In the genomic region with DNA sequence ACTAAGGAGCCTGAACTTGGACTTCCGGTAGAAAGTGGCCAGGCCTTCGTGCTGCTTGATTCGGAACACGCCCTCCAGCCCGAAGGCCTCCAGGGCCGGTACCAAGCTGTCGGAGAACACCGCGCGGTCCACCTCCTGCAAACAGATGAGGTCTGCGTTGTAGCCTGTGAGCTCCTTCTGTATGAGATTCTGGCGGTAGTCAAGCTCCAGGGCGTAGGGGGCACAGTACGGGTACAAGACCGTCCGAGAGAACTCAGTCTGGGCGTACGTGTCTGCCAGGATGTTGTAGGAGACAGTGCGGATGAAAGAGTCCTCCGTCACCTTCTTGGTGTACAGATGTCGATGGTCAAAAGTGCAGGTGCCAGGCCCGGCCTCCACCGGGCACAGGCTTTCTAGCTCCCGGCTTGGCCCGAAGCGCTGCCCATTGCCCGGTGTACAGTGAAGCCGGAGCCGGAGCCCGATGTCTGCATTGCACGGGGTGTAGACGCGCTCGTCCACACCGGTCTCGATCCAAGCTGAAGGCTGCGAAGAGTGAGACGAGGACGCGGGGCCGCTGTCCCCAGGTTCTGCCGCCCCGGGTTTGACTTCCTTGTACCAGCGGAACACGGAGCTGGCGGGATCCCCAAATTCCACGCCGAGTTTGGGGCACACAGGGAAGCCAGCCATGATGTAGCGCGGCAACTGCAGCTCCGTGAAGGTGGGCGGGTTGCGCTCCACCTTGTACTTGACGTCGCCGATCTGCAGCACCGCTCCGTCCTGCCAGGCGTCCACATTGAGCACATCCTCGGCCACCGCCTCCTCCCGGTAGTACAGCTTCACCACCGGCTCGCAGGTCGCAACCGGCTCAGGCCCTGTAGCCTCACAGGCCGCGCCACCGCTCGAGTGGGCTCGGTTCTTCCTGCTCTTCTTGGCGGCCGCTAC, we compare ENCODE assay signal across 8 mouse cellular contexts. TPM values are rescaled to one million over a fixed set of nuclear protein-coding genes. Genes with fewer than 3 reads are reported as not detected.
A peak's percentile ranks its signal among the peaks of the same experiment; 100 is the strongest.
DNase-seq lines count a peak whose midpoint lies in the region; ATAC-seq and TF ChIP-seq lines count a peak whose summit lies in the region.

No protein-coding gene starts in this region.

- peak overlapping the region; percentile 88 for H3K27ac ChIP-seq in embryonic facial prominence, embryonic 13.5 days
- H3K27ac ChIP-seq in heart, postnatal 0 days (ENCODE audit: low read depth), result peak overlapping the region; percentile 92
- H3K27ac ChIP-seq in liver, postnatal 0 days (ENCODE audit: low read depth), result peak overlapping the region; percentile 95
- peak overlapping the region; percentile 82 for H3K27ac ChIP-seq in neural tube, embryonic 13.5 days (replicated peaks)

- H3K27me3 ChIP-seq in embryonic facial prominence, embryonic 13.5 days, result no peaks in the 10 kb centered on the region
- no peaks in the 10 kb centered on the region for H3K27me3 ChIP-seq in heart, postnatal 0 days (ENCODE audit: control insufficient read depth, insufficient read depth, low read length)
- no peaks in the 10 kb centered on the region for H3K27me3 ChIP-seq in liver, postnatal 0 days (ENCODE audit: insufficient read depth, low read length)
- 0 out of 2 replicates have a peak, but pooled peaks cover 6% of the 10 kb centered on the region for H3K27me3 ChIP-seq in neural tube, embryonic 13.5 days

- WGBS in embryonic facial prominence, embryonic 13.5 days, result under 1% methylated on average over 73 of the region's 73 CpGs
- WGBS in heart, postnatal 0 days, result under 1% methylated on average over 73 of the region's 73 CpGs
- 1% methylated on average over 73 of the region's 73 CpGs for WGBS in liver, postnatal 0 days (ENCODE audit: insufficient replicate concordance)
- WGBS in neural tube, embryonic 13.5 days, result 2% methylated on average over 73 of the region's 73 CpGs

- no peak; the same call in 1 of the 2 replicates for ATAC-seq in embryonic facial prominence, embryonic 13.5 days (ENCODE audit: insufficient number of reproducible peaks, insufficient read depth, low FRiP score, low TSS enrichment, low read depth)
- peak; percentile 39 for ATAC-seq in heart, postnatal 0 days (ENCODE audit: insufficient read depth, low read depth)
- ATAC-seq in liver, postnatal 0 days, result peak; percentile 47
- ATAC-seq in neural tube, embryonic 13.5 days (ENCODE audit: low read depth), result peak; percentile 49

- TF ChIP-seq EP300 in heart, postnatal 0 days (IDR thresholded peaks at IDR 0.05; ENCODE audit: low read depth), result no peak
- no peak for TF ChIP-seq EP300 in liver, postnatal 0 days (IDR thresholded peaks at IDR 0.05; ENCODE audit: low read depth)

- H3K9me3 ChIP-seq in embryonic facial prominence, embryonic 13.5 days, result no peaks in the 10 kb centered on the region
- H3K9me3 ChIP-seq in heart, postnatal 0 days (replicated peaks; ENCODE audit: control insufficient read depth, low read length), result no peaks in the 10 kb centered on the region
- no peaks in the 10 kb centered on the region for H3K9me3 ChIP-seq in liver, postnatal 0 days (ENCODE audit: low read length)
- H3K9me3 ChIP-seq in neural tube, embryonic 13.5 days, result no peaks in the 10 kb centered on the region

- H3K4me1 ChIP-seq in embryonic facial prominence, embryonic 13.5 days, result peaks cover 23% of the 10 kb centered on the region
- H3K4me1 ChIP-seq in heart, postnatal 0 days (ENCODE audit: control insufficient read depth, insufficient read depth), result peaks cover 25% of the 10 kb centered on the region
- H3K4me1 ChIP-seq in liver, postnatal 0 days (ENCODE audit: insufficient read depth), result peaks cover 15% of the 10 kb centered on the region
- H3K4me1 ChIP-seq in neural tube, embryonic 13.5 days (replicated peaks), result peaks cover 35% of the 10 kb centered on the region

- H3K36me3 ChIP-seq in embryonic facial prominence, embryonic 13.5 days, result peaks cover 16% of the 10 kb centered on the region
- peaks cover 22% of the 10 kb centered on the region for H3K36me3 ChIP-seq in heart, postnatal 0 days (replicated peaks; ENCODE audit: control insufficient read depth, insufficient read depth, low read length)
- peaks cover 20% of the 10 kb centered on the region for H3K36me3 ChIP-seq in liver, postnatal 0 days (replicated peaks; ENCODE audit: insufficient read depth, low read length)
- peaks cover 24% of the 10 kb centered on the region for H3K36me3 ChIP-seq in neural tube, embryonic 13.5 days

- H3K4me2 ChIP-seq in embryonic facial prominence, embryonic 13.5 days, result peak overlapping the region; percentile 98
- peak overlapping the region; percentile 97 for H3K4me2 ChIP-seq in heart, postnatal 0 days (ENCODE audit: low read depth, low read length)
- H3K4me2 ChIP-seq in liver, postnatal 0 days (ENCODE audit: low read depth, low read length), result peak overlapping the region; percentile 91
- peak overlapping the region; percentile 100 for H3K4me2 ChIP-seq in neural tube, embryonic 13.5 days

- no peak for TF ChIP-seq CTCF in heart, postnatal 0 days (IDR thresholded peaks at IDR 0.05; ENCODE audit: low read depth)
- peak; percentile 24; the same call in 1 of the 2 replicates for TF ChIP-seq CTCF in liver, postnatal 0 days (IDR thresholded peaks at IDR 0.05; ENCODE audit: low read depth)

- peak overlapping the region; percentile 91 for H3K9ac ChIP-seq in embryonic facial prominence, embryonic 13.5 days
- peak overlapping the region; percentile 84 for H3K9ac ChIP-seq in heart, postnatal 0 days (replicated peaks; ENCODE audit: low read depth, low read length)
- H3K9ac ChIP-seq in liver, postnatal 0 days (replicated peaks), result peak overlapping the region; percentile 75
- H3K9ac ChIP-seq in neural tube, embryonic 13.5 days, result peak overlapping the region; percentile 93

- peak; percentile 46 to 64 for DNase-seq in B cell, adult 2 months
- peak; percentile 46 for DNase-seq in adrenal gland, adult 2 months
- no peak for DNase-seq in heart, postnatal 0 days (ENCODE audit: low spot score)
- peak; percentile 59 to 75 for DNase-seq in kidney, postnatal 4 days
- peak; percentile 67 for DNase-seq in liver, postnatal 0 days
- DNase-seq in testis, postnatal 14 days (ENCODE audit: low spot score), result peak; percentile 60

- H3K4me3 ChIP-seq in embryonic facial prominence, embryonic 13.5 days, result peak overlapping the region; percentile 97
- H3K4me3 ChIP-seq in heart, postnatal 0 days (ENCODE audit: low read depth, low read length), result peak overlapping the region; percentile 91
- peak overlapping the region; percentile 79 for H3K4me3 ChIP-seq in liver, postnatal 0 days (ENCODE audit: low read depth, low read length)
- peak overlapping the region; percentile 99 for H3K4me3 ChIP-seq in neural tube, embryonic 13.5 days

RNA-seq across cellular contexts. Expression of a gene that starts 1.1 kb away (rescaled TPM):
- total RNA-seq in adrenal gland, adult 2 months (2021), result 10 to 100 TPM in 1 of 2 experiments, 1 to 10 TPM in 1; 9.1 to 11.4 TPM
- 7.1 and 7.5 TPM in 2 replicates for polyA plus RNA-seq in adrenal gland, adult 2 months (2012; rRNA removed)
- 10.6 and 11.2 TPM in 2 replicates for polyA plus RNA-seq in embryonic facial prominence, embryonic 13.5 days (2015; fragmentation: Nextera tagmentation; extraction: Ambion mirVana)
- 9.4 and 12.0 TPM in 2 replicates for total RNA-seq in heart, postnatal 0 days (2014; rRNA removed; ENCODE audit: low replicate concordance)
- polyA plus RNA-seq in heart, postnatal 0 days (2015; fragmentation: Nextera tagmentation; extraction: Ambion mirVana), result 4.3 and 4.9 TPM in 2 replicates
- 3.9 and 4.3 TPM in 2 replicates for polyA plus RNA-seq in liver, postnatal 0 days (2015; fragmentation: Nextera tagmentation; extraction: Ambion mirVana)
- polyA plus RNA-seq in neural tube, embryonic 13.5 days (2015; fragmentation: Nextera tagmentation; extraction: Ambion mirVana), result 11.5 and 12.2 TPM in 2 replicates

RNA-seq across cellular contexts. Expression of a gene that starts 24.4 kb away (rescaled TPM):
- under 1 TPM; 0.03 to 0.06 TPM for total RNA-seq in adrenal gland, adult 2 months (2021)
- not detected in 2 replicates for polyA plus RNA-seq in adrenal gland, adult 2 months (2012; rRNA removed)
- polyA plus RNA-seq in embryonic facial prominence, embryonic 13.5 days (2015; fragmentation: Nextera tagmentation; extraction: Ambion mirVana), result 0.03 TPM in 2 replicates
- 6.3 TPM in 1 of 2 replicates, not detected in the other for total RNA-seq in heart, postnatal 0 days (2014; rRNA removed; ENCODE audit: low replicate concordance)
- 0.05 TPM in 1 of 2 replicates, not detected in the other for polyA plus RNA-seq in heart, postnatal 0 days (2015; fragmentation: Nextera tagmentation; extraction: Ambion mirVana)
- polyA plus RNA-seq in liver, postnatal 0 days (2015; fragmentation: Nextera tagmentation; extraction: Ambion mirVana), result 0.02 and 0.04 TPM in 2 replicates
- 0.01 TPM in 1 of 2 replicates, not detected in the other for polyA plus RNA-seq in neural tube, embryonic 13.5 days (2015; fragmentation: Nextera tagmentation; extraction: Ambion mirVana)

RNA-seq across cellular contexts. Expression of a gene that starts 30.8 kb away (rescaled TPM):
- 100 to 1,000 TPM; 169 to 191 TPM for total RNA-seq in adrenal gland, adult 2 months (2021)
- 420 and 432 TPM in 2 replicates for polyA plus RNA-seq in adrenal gland, adult 2 months (2012; rRNA removed)
- 600 and 602 TPM in 2 replicates for polyA plus RNA-seq in embryonic facial prominence, embryonic 13.5 days (2015; fragmentation: Nextera tagmentation; extraction: Ambion mirVana)
- 104 and 119 TPM in 2 replicates for total RNA-seq in heart, postnatal 0 days (2014; rRNA removed; ENCODE audit: low replicate concordance)
- polyA plus RNA-seq in heart, postnatal 0 days (2015; fragmentation: Nextera tagmentation; extraction: Ambion mirVana), result 264 and 270 TPM in 2 replicates
- polyA plus RNA-seq in liver, postnatal 0 days (2015; fragmentation: Nextera tagmentation; extraction: Ambion mirVana), result 196 and 201 TPM in 2 replicates
- 647 and 651 TPM in 2 replicates for polyA plus RNA-seq in neural tube, embryonic 13.5 days (2015; fragmentation: Nextera tagmentation; extraction: Ambion mirVana)
